Comparison of ENCODE assay signal across 8 mouse cellular contexts in genomic region chr3:126596491-126597160, GRCm38 (mm10). TPM values are rescaled to one million over a fixed set of nuclear protein-coding genes. Genes with fewer than 3 reads are reported as not detected.
A peak's percentile ranks its signal among the peaks of the same experiment; 100 is the strongest.
DNase-seq lines count a peak whose midpoint lies in the region; ATAC-seq and TF ChIP-seq lines count a peak whose summit lies in the region.

No protein-coding gene starts in this region.

- no peak for ATAC-seq in G1E (ENCODE audit: extremely low read depth, insufficient number of reproducible peaks, low FRiP score, poor library complexity, severe bottlenecking)
- peak; percentile 96 for ATAC-seq in lung, embryonic 16.5 days (ENCODE audit: low read depth)

- peak overlapping the region; percentile 93 for H3K4me2 ChIP-seq in lung, embryonic 16.5 days (ENCODE audit: low read depth, low read length)

- under 1% methylated on average over 67 of the region's 69 CpGs for WGBS in hindbrain, embryonic 10.5 days
- under 1% methylated on average over 49 of the region's 69 CpGs for WGBS in lung, embryonic 16.5 days
- under 1% methylated on average over 65 of the region's 69 CpGs for WGBS in thymus, adult 2 months

- no peak for TF ChIP-seq CTCF in G1E (IDR thresholded peaks at IDR 0.05; ENCODE audit: low read depth, low read length)
- TF ChIP-seq CTCF in thymus, adult 2 months (IDR thresholded peaks at IDR 0.05; ENCODE audit: borderline replicate concordance, control insufficient read depth, extremely low read depth, insufficient read depth, low read length, poor library complexity) = 0 out of 2 replicates have a peak, but pooled peaks have one; percentile 70

- peak; percentile 67; the same call in 1 of the 2 replicates for TF ChIP-seq POLR2A in thymus, adult 2 months (IDR thresholded peaks at IDR 0.05; ENCODE audit: control insufficient read depth, extremely low read depth, insufficient read depth, low read length, poor library complexity)

- H3K27ac ChIP-seq in hindbrain, embryonic 10.5 days = peak overlapping the region; percentile 95
- H3K27ac ChIP-seq in lung, embryonic 16.5 days (ENCODE audit: low read length) = peak overlapping the region; percentile 99
- peak overlapping the region; percentile 85 for H3K27ac ChIP-seq in thymus, adult 2 months (ENCODE audit: control insufficient read depth, insufficient read depth, low read length)

- peak overlapping the region; percentile 35; the same call in 1 of the 2 replicates for H3K4me3 ChIP-seq in G1E (ENCODE audit: low read depth, low read length)
- peak overlapping the region; percentile 78 for H3K4me3 ChIP-seq in hindbrain, embryonic 10.5 days
- H3K4me3 ChIP-seq in lung, embryonic 16.5 days (ENCODE audit: low read length) = peak overlapping the region; percentile 91
- H3K4me3 ChIP-seq in thymus, adult 2 months (ENCODE audit: control insufficient read depth, insufficient read depth, low read length) = peak overlapping the region; percentile 92

- no peaks in the 10 kb centered on the region for H3K36me3 ChIP-seq in G1E (replicated peaks)
- H3K36me3 ChIP-seq in hindbrain, embryonic 10.5 days = 0 out of 2 replicates have a peak, but pooled peaks cover 1% of the 10 kb centered on the region
- 0 out of 2 replicates have a peak, but pooled peaks cover 2% of the 10 kb centered on the region for H3K36me3 ChIP-seq in lung, embryonic 16.5 days (ENCODE audit: control insufficient read depth, insufficient read depth, low read length)
- no peaks in the 10 kb centered on the region for H3K36me3 ChIP-seq in thymus, adult 2 months (ENCODE audit: control insufficient read depth, insufficient read depth, low read length)

- peak overlapping the region; percentile 93 for H3K9ac ChIP-seq in lung, embryonic 16.5 days (ENCODE audit: low read length)

- peaks cover 29% of the 10 kb centered on the region for H3K9me3 ChIP-seq in G1E (replicated peaks)
- no peaks in the 10 kb centered on the region for H3K9me3 ChIP-seq in hindbrain, embryonic 10.5 days
- H3K9me3 ChIP-seq in lung, embryonic 16.5 days (ENCODE audit: control insufficient read depth, low read length) = no peaks in the 10 kb centered on the region

- H3K4me1 ChIP-seq in G1E (ENCODE audit: insufficient read depth, low read depth, low read length) = no peaks in the 10 kb centered on the region
- H3K4me1 ChIP-seq in hindbrain, embryonic 10.5 days (replicated peaks) = peaks cover 16% of the 10 kb centered on the region
- peaks cover 7% of the 10 kb centered on the region; the same call in 1 of the 2 replicates for H3K4me1 ChIP-seq in lung, embryonic 16.5 days (replicated peaks; ENCODE audit: control insufficient read depth, insufficient read depth, low read length)
- no peaks in the 10 kb centered on the region for H3K4me1 ChIP-seq in thymus, adult 2 months (replicated peaks; ENCODE audit: control insufficient read depth, insufficient read depth, low read length)

- no peaks in the 10 kb centered on the region for H3K27me3 ChIP-seq in G1E (ENCODE audit: insufficient read depth, low read length)
- H3K27me3 ChIP-seq in hindbrain, embryonic 10.5 days (ENCODE audit: insufficient read depth, poor library complexity, severe bottlenecking) = no peaks in the 10 kb centered on the region; the same call in 1 of the 2 replicates
- no peaks in the 10 kb centered on the region for H3K27me3 ChIP-seq in lung, embryonic 16.5 days (ENCODE audit: control insufficient read depth, insufficient read depth, low read depth, low read length)
- no peaks in the 10 kb centered on the region for H3K27me3 ChIP-seq in thymus, adult 2 months (ENCODE audit: control insufficient read depth, insufficient read depth, low read length)

- DNase-seq in G1E (ENCODE audit: low spot score) = no peak
- DNase-seq in cerebellum, adult 18-20 months = peak; percentile 80 to 89
- DNase-seq in forelimb bud, embryonic 11.5 days (ENCODE audit: low read depth, low spot score) = peak; percentile 66
- DNase-seq in hindbrain, embryonic 10.5 days (ENCODE audit: low spot score) = peak; percentile 86
- DNase-seq in layer of hippocampus, adult 9-11 months = peak; percentile 79
- DNase-seq in ovary, adult 18-20 months (ENCODE audit: low spot score) = peak; percentile 88
- peak; percentile 90 for DNase-seq in thymus, adult 2 months

RNA-seq across cellular contexts. Expression of gene Camk2d, which starts 0.5 kb away (rescaled TPM):
- total RNA-seq in G1E (2014; fragmentation: Nextera tagmentation) (not detected in 2 replicates), G1E (2017) (0.12 and 0.55 TPM in 2 replicates)
- 0.02 TPM in 1 of 2 replicates, not detected in the other for polyA plus RNA-seq in G1E (2012)
- 11.4 and 11.9 TPM in 2 replicates for polyA plus RNA-seq in hindbrain, embryonic 10.5 days (2016; fragmentation: Nextera tagmentation; extraction: Ambion mirVana)
- 34.3 and 35.0 TPM in 2 replicates for polyA plus RNA-seq in lung, embryonic 16.5 days (2015; fragmentation: Nextera tagmentation; extraction: Ambion mirVana)
- 40.1 and 41.5 TPM in 2 replicates for polyA plus RNA-seq in thymus, adult 2 months (2012; rRNA removed)

Comparison
In these comparisons a context has a peak if more than half of its experiments do, and no peak if none do; other contexts are left out.
1. H3K4me3 ChIP-seq: peak in every context shown above with its lines; median percentile 92 in thymus, adult 2 months; 91 in lung, embryonic 16.5 days; 78 in hindbrain, embryonic 10.5 days; 35 in G1E.
2. RNA of gene Camk2d, which starts 0.5 kb away (polyA plus RNA-seq): 40.1 to 41.5 TPM in thymus, adult 2 months, 34.3 to 35.0 TPM in lung, embryonic 16.5 days and 11.4 to 11.9 TPM in hindbrain, embryonic 10.5 days; 0.02 TPM in G1E; every median in the first group is over 10 times any median in the second.
3. Peak in every context shown above with its lines, with median percentiles within 50 percentile points of each other: H3K27ac ChIP-seq.